Mouse (Mus musculus) frontal cortex, adult (tissue): ENCODE measurements around the gene Grin2d.

ENCODE experiments used
- ATAC-seq: cut with Nextera tagmentation; 2 replicates; pipeline ENCODE4 v1.9.2; 2017; ENCODE audit warnings: mild to moderate bottlenecking, moderate library complexity, mixed read lengths; ENCODE audit not compliant: low TSS enrichment

Grin2d gene

GRCm38 (mm10) chr7:45897258-45897757 lies 19.1 kb upstream of the Grin2d start:
- ATAC-seq: peak; percentile 66

DNA sequence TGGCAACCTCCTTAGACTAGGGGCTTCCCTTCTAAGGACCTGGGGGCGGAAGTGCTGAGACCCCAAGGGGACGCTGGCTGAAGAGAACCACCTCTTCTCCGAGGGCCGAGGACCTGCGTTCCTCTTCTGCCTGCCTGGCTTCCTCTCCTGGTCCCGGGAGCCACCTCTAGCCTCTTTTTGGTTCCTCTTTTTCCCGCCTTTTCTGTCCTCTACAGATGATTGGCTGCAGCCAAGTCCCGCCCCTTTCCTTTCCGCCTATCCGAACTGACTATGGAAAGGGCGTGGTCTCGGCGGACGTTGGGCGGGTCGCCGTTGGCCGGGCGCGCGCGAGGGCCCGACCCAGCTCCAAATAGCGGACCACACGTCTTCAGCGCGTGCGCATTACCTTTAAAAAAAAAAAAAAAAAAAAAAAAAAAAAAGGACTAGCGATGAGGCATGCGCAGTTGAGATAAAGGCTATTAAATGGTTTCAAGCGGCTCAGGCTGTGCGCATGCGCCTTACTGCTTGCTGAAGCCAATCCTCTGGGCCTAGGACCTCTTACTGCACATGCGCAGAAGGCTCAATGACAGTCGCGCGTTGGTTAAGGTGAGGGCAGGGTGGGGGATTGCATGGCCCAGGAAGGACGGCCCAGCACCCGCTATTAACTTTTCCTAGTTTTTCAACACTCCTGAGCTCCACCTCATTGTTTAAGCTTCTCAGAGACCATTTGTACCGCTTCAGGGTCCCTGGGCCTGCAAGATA lies 18.5 kb upstream of the Grin2d start, which contains the start of the genes Syngr4 and Tmem143:
Gene Syngr4 (minus strand): TSS at position 198 of the 741 bp plus-strand sequence.
Gene Tmem143 (plus strand): TSS at position 425 of the 741 bp plus-strand sequence.
- peak; percentile 82 for ATAC-seq

- no peak for ATAC-seq
Observed at GRCm38 (mm10) chr7:45895931-45896516, 17.8 kb upstream of the Grin2d start.

GRCm38 (mm10) chr7:45892651-45893050 lies 14.5 kb upstream of the Grin2d start:
- no peak for ATAC-seq

GRCm38 (mm10) chr7:45887246-45887645 lies 9.1 kb upstream of the Grin2d start:
- ATAC-seq: no peak

DNA sequence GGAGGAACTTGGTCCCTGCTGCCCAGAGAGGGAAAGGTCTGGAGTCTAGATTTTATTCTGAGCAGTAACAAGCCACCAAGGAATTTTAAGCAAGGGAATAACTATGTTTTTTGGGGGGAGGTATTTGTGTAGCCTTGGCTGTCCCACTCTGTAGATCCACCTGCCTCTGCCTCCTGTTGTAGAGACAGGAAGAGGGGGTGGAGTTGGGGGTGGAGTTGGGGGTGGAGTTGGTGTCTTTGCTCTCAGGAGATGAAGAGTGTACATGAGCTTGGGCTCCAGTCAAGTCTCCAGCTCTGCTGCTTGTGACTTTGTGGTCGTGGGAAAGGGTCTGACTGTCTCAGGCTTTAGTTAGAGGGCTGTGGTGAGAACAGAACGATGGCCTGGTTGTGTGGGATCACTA lies 2.8 kb upstream of the Grin2d start:
- ATAC-seq: no peak

- ATAC-seq: no peak
Observed at GRCm38 (mm10) chr7:45880531-45880930, 2.4 kb upstream of the Grin2d start.

DNA sequence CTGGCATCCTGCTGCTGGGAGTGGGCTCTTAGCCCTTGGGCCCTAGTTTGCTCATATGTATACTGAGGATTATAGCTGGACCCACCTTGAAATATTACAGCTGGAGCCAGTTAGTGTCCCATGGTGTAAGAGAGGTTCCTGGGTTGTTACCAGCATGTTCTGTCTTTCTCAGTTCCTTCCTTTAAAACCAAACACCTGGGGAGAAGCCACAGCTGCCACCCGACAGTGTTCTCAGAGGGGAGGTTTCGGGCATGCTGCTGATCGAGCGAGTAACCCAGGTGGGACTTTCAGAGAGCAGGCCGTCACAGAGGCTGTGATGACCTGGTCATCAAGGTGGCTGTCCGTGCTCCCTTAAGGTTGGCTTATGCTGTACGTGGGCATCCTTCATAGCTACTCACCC lies 1.3 kb downstream of the Grin2d start:
- ATAC-seq: no peak

DNA sequence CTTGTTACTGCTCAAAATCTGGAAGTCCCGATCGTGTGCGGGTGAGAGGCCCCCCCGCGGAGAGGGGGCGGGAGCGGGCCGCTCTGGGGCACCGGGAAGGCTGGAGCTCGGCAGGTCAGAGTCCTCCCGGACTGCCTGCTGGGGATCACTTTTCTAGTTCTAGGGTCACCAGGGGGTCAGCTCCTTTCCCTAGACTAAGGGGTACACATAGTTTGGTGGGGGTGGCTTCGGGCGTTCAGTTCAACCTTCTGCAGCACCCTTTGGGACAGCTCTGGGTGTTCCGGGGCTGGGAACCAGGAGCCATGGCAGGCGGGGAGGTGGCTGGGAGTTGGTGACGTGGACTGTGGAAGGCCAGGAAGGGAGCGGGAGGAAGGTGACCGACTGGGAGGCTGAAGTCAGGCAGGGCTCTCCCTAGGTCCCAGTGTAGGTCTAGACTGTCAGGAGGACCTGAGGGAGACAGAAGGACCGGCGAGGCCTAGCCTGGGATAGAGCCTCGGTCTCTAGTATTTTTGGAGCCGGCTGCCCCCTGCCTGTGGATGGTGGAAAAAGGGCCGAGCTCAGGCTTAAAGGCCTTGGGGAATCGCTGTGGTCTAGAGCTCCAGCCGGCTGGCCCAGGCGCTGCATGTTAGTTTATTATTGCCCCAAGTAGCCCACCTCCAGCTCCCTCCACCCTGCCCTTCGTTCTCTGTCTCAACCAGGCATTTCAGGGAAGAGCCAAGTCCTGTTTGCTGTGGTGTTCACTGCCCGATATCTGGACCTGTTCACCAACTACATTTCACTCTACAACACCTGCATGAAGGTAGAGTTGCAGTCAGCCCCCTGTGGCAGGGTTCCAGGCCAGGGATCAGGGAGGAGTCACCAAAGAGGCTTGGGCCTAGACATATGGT lies 4.9 kb downstream of the Grin2d start:
- ATAC-seq: peak; percentile 68

DNA sequence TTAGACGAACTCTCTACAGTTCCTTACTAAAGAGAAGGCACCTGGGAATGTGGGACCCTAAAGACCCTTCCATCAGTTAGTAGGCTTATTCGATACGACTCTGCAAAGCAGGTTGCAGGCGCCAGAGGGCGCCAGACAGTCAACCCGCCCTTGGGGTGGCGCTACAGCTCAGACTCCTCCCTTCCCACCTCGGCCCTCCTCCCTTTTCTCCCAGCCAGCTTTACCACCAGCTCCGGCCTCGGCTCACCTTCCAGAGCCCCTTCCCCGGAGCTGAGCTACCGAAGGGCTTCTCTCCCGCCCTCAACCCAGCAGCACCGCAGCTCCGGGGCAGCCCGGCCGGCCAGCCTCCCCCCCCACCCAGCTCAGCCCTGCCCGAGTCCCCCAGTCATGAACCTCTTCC lies 5.6 kb downstream of the Grin2d start, which contains the start of gene Kdelr1:
Gene Kdelr1 (plus strand): TSS at position 149 of the 400 bp plus-strand sequence.
- peak; percentile 84 for ATAC-seq

GRCm38 (mm10) chr7:45870282-45871058 lies 7.7 kb downstream of the Grin2d start:
- no peak for ATAC-seq

DNA sequence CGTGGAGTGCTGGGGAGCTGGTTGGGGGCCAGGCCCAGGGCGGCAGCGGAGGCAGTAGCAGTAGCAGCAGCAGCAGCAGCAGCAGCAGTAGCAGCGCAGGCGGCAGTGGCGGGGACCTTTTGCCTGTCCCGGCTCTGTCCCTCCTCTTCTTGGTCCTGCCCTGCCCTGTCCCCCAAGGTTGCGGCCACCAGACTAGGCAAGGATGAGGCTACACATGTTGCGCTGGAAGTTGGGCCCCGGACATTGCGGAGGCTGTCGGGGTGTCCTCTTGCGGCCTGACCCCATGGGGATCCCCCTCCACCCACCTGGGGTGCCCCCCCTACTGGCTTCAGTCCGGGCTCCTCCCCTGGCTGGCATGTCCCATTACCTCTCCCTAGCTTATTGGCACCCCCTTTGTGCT lies 8.4 kb downstream of the Grin2d start:
- no peak for ATAC-seq

DNA sequence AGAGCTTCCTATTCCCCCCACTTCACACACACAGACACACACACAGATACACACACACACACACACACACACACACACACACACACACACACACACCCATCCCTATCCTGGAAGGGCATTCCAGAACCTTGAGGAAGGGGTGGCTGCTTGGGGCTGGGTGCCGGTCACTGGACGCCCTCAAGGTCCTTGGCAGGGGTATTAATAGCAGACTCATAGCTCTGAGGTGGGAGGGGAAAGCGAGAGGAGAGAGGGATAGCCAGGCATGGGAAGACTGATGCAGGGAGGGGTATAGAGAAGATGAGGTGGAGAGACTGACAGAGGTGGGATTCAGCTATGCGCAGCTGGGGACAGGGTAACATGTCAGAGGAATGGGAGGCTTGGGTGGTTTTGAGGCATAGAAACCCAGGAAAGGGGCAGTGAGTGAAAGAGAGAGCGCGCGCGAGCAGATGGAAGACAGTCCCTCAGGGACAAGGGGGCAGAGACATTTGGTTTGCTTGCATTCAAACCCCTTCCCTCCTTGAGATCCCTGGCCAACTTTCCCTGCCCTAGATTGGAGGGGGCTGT lies 9.0 kb downstream of the Grin2d start:
- no peak for ATAC-seq

- no peak for ATAC-seq
Observed at GRCm38 (mm10) chr7:45867871-45868270, 10.3 kb downstream of the Grin2d start.

DNA sequence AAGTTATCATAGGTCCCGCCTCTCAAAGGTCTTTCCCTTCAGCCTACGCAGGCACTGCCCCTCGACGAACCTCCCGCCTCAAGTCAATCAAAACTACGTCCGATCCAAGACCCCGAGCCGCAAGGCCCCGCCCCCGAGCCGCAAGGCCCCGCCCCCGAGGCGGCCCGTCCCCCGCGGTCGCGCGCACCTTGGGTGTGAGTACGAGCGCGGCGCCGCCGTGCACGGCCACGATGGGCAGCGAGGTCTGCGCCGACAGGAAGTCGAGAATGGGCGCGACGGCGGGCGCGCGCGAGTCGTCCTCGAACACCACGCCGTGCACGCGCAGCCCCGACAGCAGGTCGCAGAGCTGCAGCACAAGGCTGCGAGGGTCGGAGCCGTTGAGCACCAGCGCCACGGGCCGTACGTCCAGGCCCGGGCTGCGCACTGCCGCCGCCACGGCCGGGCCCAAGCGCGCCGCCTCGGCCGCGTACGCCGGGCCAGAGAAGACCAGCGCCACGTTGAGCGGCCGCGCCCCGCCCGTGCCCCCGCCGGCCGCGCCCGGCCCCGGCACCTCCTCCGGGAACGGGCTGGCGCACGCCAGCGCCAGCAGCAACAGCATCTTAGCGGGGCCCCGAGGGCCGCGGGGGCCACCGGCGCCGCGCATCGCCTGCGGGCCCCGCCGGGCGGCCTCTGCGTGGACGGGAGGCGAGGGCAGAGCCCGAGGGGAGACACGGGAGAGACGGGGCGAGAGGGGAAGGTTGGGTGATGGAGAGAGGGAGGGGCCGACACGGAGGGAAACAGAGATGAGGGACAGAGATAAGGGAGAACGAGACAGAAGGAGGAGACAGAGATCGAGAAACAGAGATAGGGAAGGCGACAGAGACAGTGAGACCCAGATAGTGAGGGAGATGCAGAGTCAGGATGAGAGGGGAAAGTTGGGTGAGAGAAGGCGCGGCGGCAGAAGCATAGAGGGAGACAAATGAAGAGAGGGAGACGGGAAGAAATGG lies 12.0 kb downstream of the Grin2d start:
- ATAC-seq: peak; percentile 42

DNA sequence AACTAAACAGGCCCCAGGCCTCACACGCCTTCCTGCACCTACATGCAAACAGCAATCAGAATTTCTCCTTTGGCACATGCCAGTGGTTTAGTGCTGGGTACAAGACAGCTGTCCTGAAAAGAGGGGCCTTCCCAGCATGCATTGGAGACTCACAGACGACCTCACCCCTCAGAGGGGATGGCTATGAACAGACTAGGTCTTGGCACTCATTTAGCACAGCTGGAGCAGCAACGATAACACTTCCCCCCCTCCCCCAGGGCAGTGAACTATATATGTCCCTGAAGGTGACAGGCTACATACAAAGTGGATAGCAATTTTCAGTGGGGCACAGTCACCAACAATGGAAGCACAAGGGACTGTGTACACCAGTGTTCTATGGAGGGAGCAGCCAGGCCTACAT lies 13.7 kb downstream of the Grin2d start:
- no peak for ATAC-seq

- no peak for ATAC-seq
Observed at GRCm38 (mm10) chr7:45862804-45863203, 15.4 kb downstream of the Grin2d start.

DNA sequence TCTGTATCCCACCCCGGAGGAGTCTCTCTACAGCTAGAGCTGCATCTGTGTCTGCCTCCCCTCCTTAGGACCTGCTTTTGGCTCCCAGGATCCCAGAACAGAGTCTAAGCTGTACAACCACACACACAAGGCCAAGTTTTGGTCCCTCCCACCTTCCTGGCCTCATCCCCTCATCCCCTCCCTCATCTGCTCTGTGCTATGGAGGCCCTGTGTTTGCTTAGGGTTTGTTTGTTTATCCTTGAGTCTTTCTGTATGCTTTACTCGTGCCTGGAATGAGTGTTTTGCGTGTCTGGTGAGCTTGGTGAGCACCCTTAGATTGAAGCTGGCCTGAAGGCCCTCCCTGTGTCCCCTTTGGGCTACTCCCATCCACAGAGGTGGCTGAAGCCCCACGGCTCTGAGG lies 19.2 kb downstream of the Grin2d start:
- no peak for ATAC-seq

- ATAC-seq: no peak
Observed at GRCm38 (mm10) chr7:45856950-45857901, 21.0 kb downstream of the Grin2d start.
